Mouse (Mus musculus) thymus, adult 2 months (tissue): ENCODE data around the gene E2f2.

Experiments
- CTCF ChIP-seq: fragments of 200-500 bp; IDR thresholded peaks from 2 replicates; pipeline ENCODE4 v1.5.1; 2012; ENCODE audit warnings: mild to moderate bottlenecking, control low read depth, low read length, moderate library complexity, borderline replicate concordance; ENCODE audit not compliant: control insufficient read depth, poor library complexity, insufficient read depth; ENCODE audit errors: extremely low read depth
- POLR2A ChIP-seq: fragments of 200-500 bp; IDR thresholded peaks from 2 replicates; pipeline ENCODE4 v1.6.1; 2012; ENCODE audit warnings: mild to moderate bottlenecking, low read length, control low read depth, moderate library complexity; ENCODE audit not compliant: control insufficient read depth, poor library complexity, insufficient read depth; ENCODE audit errors: extremely low read depth

DNA sequence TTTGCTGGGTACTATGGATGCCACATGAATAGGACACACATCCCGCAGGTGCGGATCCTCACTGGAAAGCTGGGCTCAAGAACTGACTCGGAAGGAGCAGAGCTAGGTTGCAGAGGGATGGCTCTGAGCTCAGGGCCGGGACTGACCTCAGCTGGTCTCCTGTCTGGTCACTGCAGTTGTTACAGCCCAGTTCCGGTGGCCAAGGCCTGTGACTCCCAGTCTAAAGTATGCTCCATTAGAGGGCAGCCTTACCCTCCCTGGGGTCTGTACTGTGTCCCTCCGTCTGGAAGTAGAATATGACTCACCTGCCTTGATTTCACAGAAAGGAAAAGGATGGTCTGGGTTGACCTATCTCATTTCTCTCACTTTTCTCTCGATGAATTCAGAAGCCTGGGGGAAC, 72.0 kb downstream of the E2f2 start:
- no peak for TF ChIP-seq POLR2A
- TF ChIP-seq CTCF = no peak
